Mouse (Mus musculus) brain, embryonic 14.5 days (tissue): Measurements from ENCODE around the gene Ptrh1. TPM values are rescaled to one million over a fixed set of nuclear protein-coding genes. Genes with fewer than 3 reads are reported as not detected.

Experiments used
- DNase-seq: peaks from one replicate; pipeline ENCODE4 v3.0.0-alpha.2; 2011; ENCODE audit warnings: low read depth
- CTCF ChIP-seq: fragments of 200-500 bp; IDR thresholded peaks from 2 replicates; pipeline ENCODE4 v1.5.1; 2012; ENCODE audit warnings: inconsistent platforms, mild to moderate bottlenecking, moderate library complexity, borderline replicate concordance; ENCODE audit not compliant: insufficient read depth, insufficient read length; ENCODE audit errors: extremely low read depth
- POLR2A ChIP-seq: fragments of 200-500 bp; IDR thresholded peaks from 2 replicates; pipeline ENCODE4 v1.6.1; 2012; ENCODE audit warnings: mild to moderate bottlenecking, inconsistent platforms, borderline replicate concordance; ENCODE audit not compliant: poor library complexity, insufficient read depth, insufficient read length, severe bottlenecking; ENCODE audit errors: extremely low read depth
- polyA plus RNA-seq: library from polyadenylated mRNA; depleted of rRNA; stranded (reverse); fragments of >200 nt; gene quantifications from 2 replicates; pipeline ENCODE4 v1.2.3, GENCODE M21; 2012

Ptrh1 gene
- polyA plus RNA-seq, 1 experiment = 8.7 TPM

- TF ChIP-seq CTCF (peak; percentile 12; the same call in 1 of the 2 replicates), POLR2A (no peak)
- DNase-seq = no peak
Measured at GRCm38 (mm10) chr2:32763353-32763752, 12.2 kb upstream of the Ptrh1 start.

- TF ChIP-seq CTCF = no peak
- TF ChIP-seq POLR2A = no peak
- DNase-seq = no peak
Measured at GRCm38 (mm10) chr2:32767241-32767640, 8.3 kb upstream of the Ptrh1 start.

- TF ChIP-seq CTCF (no peak), POLR2A (no peak)
- DNase-seq = no peak
Measured at GRCm38 (mm10) chr2:32768661-32769285, 6.8 kb upstream of the Ptrh1 start.

- TF ChIP-seq CTCF (no peak), POLR2A (no peak)
- peak; percentile 25 for DNase-seq
Measured at GRCm38 (mm10) chr2:32769327-32770085, 6.1 kb upstream of the Ptrh1 start.

GRCm38 (mm10) chr2:32771886-32772285 is 3.7 kb upstream of the Ptrh1 start:
- no peak for TF ChIP-seq POLR2A
- TF ChIP-seq CTCF = no peak
- no peak for DNase-seq

- no peak for DNase-seq
- TF ChIP-seq CTCF (no peak), POLR2A (no peak)
Measured at GRCm38 (mm10) chr2:32772626-32773279, 2.8 kb upstream of the Ptrh1 start.

- no peak for TF ChIP-seq POLR2A
- TF ChIP-seq CTCF = no peak
Measured at GRCm38 (mm10) chr2:32776192-32776591, 606 bp downstream of the Ptrh1 start.

GRCm38 (mm10) chr2:32778081-32778480 is 2.5 kb downstream of the Ptrh1 start:
- DNase-seq = no peak
- TF ChIP-seq POLR2A = no peak
- no peak for TF ChIP-seq CTCF

More at GRCm38 (mm10) chr2:32776192-32776591, 606 bp downstream of the Ptrh1 start:
- DNase-seq = no peak

- TF ChIP-seq CTCF = peak; percentile 76
- no peak for TF ChIP-seq POLR2A
- peak; percentile 63 for DNase-seq
Measured at GRCm38 (mm10) chr2:32779131-32779530, 3.5 kb downstream of the Ptrh1 start.

- no peak for TF ChIP-seq POLR2A
- TF ChIP-seq CTCF = no peak
- no peak for DNase-seq
Measured at GRCm38 (mm10) chr2:32779714-32780113, 4.1 kb downstream of the Ptrh1 start.

GRCm38 (mm10) chr2:32781710-32782109 is 6.1 kb downstream of the Ptrh1 start:
- DNase-seq = no peak
- TF ChIP-seq CTCF (no peak), POLR2A (no peak)

- peak; percentile 49 for DNase-seq
Measured at GRCm38 (mm10) chr2:32784048-32784681, 8.6 kb downstream of the Ptrh1 start, which contains the start of gene Cfap157. TSS of gene Cfap157 (minus strand) at chr2:32784428.

More at GRCm38 (mm10) chr2:32784048-32784681, 8.6 kb downstream of the Ptrh1 start, which contains the start of gene Cfap157:
- TF ChIP-seq POLR2A (no peak), CTCF (no peak)
